Mouse (Mus musculus): ENCODE results near the gene Gpr4.

DNA sequence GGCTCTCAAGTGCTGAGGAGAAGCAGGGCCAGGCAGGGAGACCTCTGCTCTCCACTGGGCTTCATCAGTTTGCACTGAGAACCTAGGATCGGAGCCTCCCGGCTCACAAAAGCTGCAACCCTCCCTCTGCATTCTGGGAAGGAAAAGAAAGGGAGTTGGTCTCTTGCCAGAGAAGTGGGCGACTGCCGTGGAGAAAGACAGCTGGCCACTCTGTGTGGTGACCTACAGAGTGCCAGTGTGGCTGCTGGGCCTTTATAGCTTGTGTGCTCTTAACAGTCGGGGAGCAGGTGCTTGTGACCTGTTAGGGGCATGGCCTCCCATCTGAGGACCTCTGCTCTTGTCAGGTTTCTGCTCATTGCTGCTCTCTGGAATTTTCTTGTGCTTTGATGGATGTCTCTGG lies 31.5 kb downstream of the Gpr4 start:
- TF ChIP-seq CTCF (conservative IDR thresholded peaks at IDR 0.05; ENCODE audit: low read length) (no peak), NANOG (IDR thresholded peaks at IDR 0.05; ENCODE audit: borderline replicate concordance, low read length) (no peak), POU5F1 (IDR thresholded peaks at IDR 0.05; ENCODE audit: borderline replicate concordance, low read length) (no peak)

All from E14TG2a.4 (cell line).